ENCODE assay signal across 9 mouse cellular contexts in the genomic region with DNA sequence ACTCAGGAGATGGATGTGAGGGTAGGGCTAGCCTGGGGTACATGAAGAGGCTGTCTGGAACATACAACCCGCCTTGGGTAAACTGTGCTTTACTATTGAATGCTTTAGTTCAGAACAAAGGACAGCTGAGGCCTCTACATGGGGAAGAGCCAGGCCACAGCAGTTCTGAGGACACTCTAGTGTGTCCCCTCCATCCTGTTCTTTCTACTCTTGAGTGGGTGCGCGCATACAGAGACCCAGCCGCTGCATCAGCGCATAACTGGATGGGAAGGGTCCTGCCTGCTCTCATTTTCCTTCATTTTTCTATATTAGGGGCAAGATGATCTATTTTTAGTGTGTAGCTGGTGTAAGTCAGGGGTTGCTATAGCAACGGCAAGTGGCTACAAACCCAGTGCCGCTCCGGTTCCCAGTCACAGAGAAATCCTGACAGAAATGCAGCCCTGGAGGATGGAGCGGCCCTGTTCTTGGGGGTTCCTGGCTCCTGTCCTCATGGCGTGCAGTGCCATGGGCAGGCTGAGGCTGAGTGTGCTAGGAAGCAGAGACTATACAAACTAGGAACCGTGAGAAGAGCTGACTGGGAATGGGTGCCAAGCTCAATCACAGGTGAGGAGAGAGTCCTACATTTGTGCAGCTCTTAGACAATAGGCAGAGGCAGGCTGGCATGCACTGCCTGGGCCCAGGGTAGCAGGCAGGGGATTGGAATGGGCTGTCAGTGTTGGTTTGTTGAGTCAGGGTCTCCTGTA.
DNase-seq lines count a peak whose midpoint lies in the region; ATAC-seq lines count a peak whose summit lies in the region.
"Had no signal": no experiment of that assay in that cellular context is flagged by ENCODE, and none has a peak within 500 bp of the region (broad histone marks: within the 10 kb centered on the region; RNA-seq: fewer than 3 reads in every experiment).

No protein-coding gene starts in this region.

- ATAC-seq in intestine, embryonic 15.5 days, result no peak
- no peak for ATAC-seq in intestine, embryonic 16.5 days
- ATAC-seq in embryonic facial prominence, embryonic 15.5 days (ENCODE audit: insufficient number of reproducible peaks, low FRiP score, low TSS enrichment, low read depth), result 0 out of 2 replicates have a peak, but pooled peaks have one; percentile 17
- ATAC-seq in hindbrain, embryonic 14.5 days (ENCODE audit: low FRiP score), result peak; percentile 73
- peak; percentile 60; the same call in 1 of the 2 replicates for ATAC-seq in midbrain, embryonic 14.5 days (ENCODE audit: low FRiP score, low TSS enrichment)
- no peak for ATAC-seq in activated CD4-positive, CD25-positive, alpha-beta regulatory T cell, adult 4 months

- no peak overlapping the region for H3K9ac ChIP-seq in intestine, embryonic 15.5 days
- no peak overlapping the region for H3K9ac ChIP-seq in intestine, embryonic 16.5 days (ENCODE audit: low read depth, low read length)
- H3K9ac ChIP-seq in embryonic facial prominence, embryonic 15.5 days, result no peak overlapping the region
- H3K9ac ChIP-seq in hindbrain, embryonic 14.5 days, result peak overlapping the region; percentile 48; the same call in 1 of the 2 replicates
- H3K9ac ChIP-seq in midbrain, embryonic 14.5 days (replicated peaks; ENCODE audit: low read length), result peak overlapping the region; percentile 44; the same call in 1 of the 2 replicates

- 0 out of 2 replicates have a peak overlapping the region, but pooled peaks have one; percentile 4 for H3K4me2 ChIP-seq in intestine, embryonic 15.5 days (replicated peaks)
- H3K4me2 ChIP-seq in intestine, embryonic 16.5 days (ENCODE audit: low read depth, low read length), result no peak overlapping the region
- H3K4me2 ChIP-seq in embryonic facial prominence, embryonic 15.5 days (replicated peaks), result no peak overlapping the region
- H3K4me2 ChIP-seq in hindbrain, embryonic 14.5 days (replicated peaks), result peak overlapping the region; percentile 44
- H3K4me2 ChIP-seq in midbrain, embryonic 14.5 days (ENCODE audit: low read length), result peak overlapping the region; percentile 51

- H3K4me3 ChIP-seq in intestine, embryonic 15.5 days (replicated peaks), result no peak overlapping the region
- no peak overlapping the region for H3K4me3 ChIP-seq in intestine, embryonic 16.5 days (ENCODE audit: low read length)
- no peak overlapping the region for H3K4me3 ChIP-seq in embryonic facial prominence, embryonic 15.5 days (replicated peaks)
- peak overlapping the region; percentile 11; the same call in 1 of the 2 replicates for H3K4me3 ChIP-seq in hindbrain, embryonic 14.5 days (replicated peaks; ENCODE audit: low read length)
- peak overlapping the region; percentile 18 for H3K4me3 ChIP-seq in midbrain, embryonic 14.5 days (replicated peaks; ENCODE audit: low read depth, low read length)
- H3K4me3 ChIP-seq: megakaryocyte, embryonic 14.5 days had no signal

- peak overlapping the region; percentile 34; the same call in 1 of the 2 replicates for H3K27ac ChIP-seq in intestine, embryonic 15.5 days
- H3K27ac ChIP-seq in intestine, embryonic 16.5 days (ENCODE audit: low read length), result no peak overlapping the region
- H3K27ac ChIP-seq in embryonic facial prominence, embryonic 15.5 days (replicated peaks), result no peak overlapping the region
- H3K27ac ChIP-seq in hindbrain, embryonic 14.5 days, result peak overlapping the region; percentile 92
- H3K27ac ChIP-seq in midbrain, embryonic 14.5 days (replicated peaks; ENCODE audit: low read depth, low read length), result peak overlapping the region; percentile 92

- no peaks in the 10 kb centered on the region for H3K27me3 ChIP-seq in intestine, embryonic 15.5 days (replicated peaks)
- H3K27me3 ChIP-seq in intestine, embryonic 16.5 days (replicated peaks; ENCODE audit: control insufficient read depth, insufficient read depth, low read length), result no peaks in the 10 kb centered on the region
- no peaks in the 10 kb centered on the region for H3K27me3 ChIP-seq in embryonic facial prominence, embryonic 15.5 days
- H3K27me3 ChIP-seq in hindbrain, embryonic 14.5 days (ENCODE audit: control insufficient read depth, insufficient read depth, low read length), result no peaks in the 10 kb centered on the region
- no peaks in the 10 kb centered on the region for H3K27me3 ChIP-seq in midbrain, embryonic 14.5 days (ENCODE audit: control insufficient read depth, insufficient read depth, low read length)

- H3K9me3 ChIP-seq in intestine, embryonic 15.5 days, result no peaks in the 10 kb centered on the region
- no peaks in the 10 kb centered on the region for H3K9me3 ChIP-seq in intestine, embryonic 16.5 days (ENCODE audit: control insufficient read depth, low read length)
- H3K9me3 ChIP-seq in embryonic facial prominence, embryonic 15.5 days (replicated peaks), result no peaks in the 10 kb centered on the region
- no peaks in the 10 kb centered on the region for H3K9me3 ChIP-seq in hindbrain, embryonic 14.5 days (ENCODE audit: control insufficient read depth, low read length)
- no peaks in the 10 kb centered on the region for H3K9me3 ChIP-seq in midbrain, embryonic 14.5 days (ENCODE audit: control insufficient read depth, low read length)
- H3K9me3 ChIP-seq: megakaryocyte, embryonic 14.5 days had no signal

- H3K4me1 ChIP-seq in intestine, embryonic 15.5 days (replicated peaks), result peaks cover 24% of the 10 kb centered on the region
- H3K4me1 ChIP-seq in intestine, embryonic 16.5 days (ENCODE audit: control insufficient read depth, insufficient read depth, low read length), result peaks cover 26% of the 10 kb centered on the region
- H3K4me1 ChIP-seq in embryonic facial prominence, embryonic 15.5 days, result peaks cover 31% of the 10 kb centered on the region
- peaks cover 22% of the 10 kb centered on the region for H3K4me1 ChIP-seq in hindbrain, embryonic 14.5 days (replicated peaks; ENCODE audit: control insufficient read depth, insufficient read depth, low read length)
- H3K4me1 ChIP-seq in midbrain, embryonic 14.5 days (ENCODE audit: control insufficient read depth, insufficient read depth, low read length), result peaks cover 18% of the 10 kb centered on the region

- 57% methylated on average over 11 of the region's 11 CpGs for WGBS in intestine, embryonic 15.5 days
- 56% methylated on average over 11 of the region's 11 CpGs for WGBS in intestine, embryonic 16.5 days
- WGBS in embryonic facial prominence, embryonic 15.5 days, result 53% methylated on average over 11 of the region's 11 CpGs
- WGBS in hindbrain, embryonic 14.5 days, result 38% methylated on average over 11 of the region's 11 CpGs
- whole genome bisulfite sequencing in midbrain, embryonic 14.5 days, result 53% methylated on average over 11 of the region's 11 CpGs

- H3K36me3 ChIP-seq in intestine, embryonic 15.5 days, result no peaks in the 10 kb centered on the region
- H3K36me3 ChIP-seq in intestine, embryonic 16.5 days (ENCODE audit: control insufficient read depth, insufficient read depth, low read length), result no peaks in the 10 kb centered on the region
- H3K36me3 ChIP-seq in embryonic facial prominence, embryonic 15.5 days, result no peaks in the 10 kb centered on the region
- no peaks in the 10 kb centered on the region for H3K36me3 ChIP-seq in hindbrain, embryonic 14.5 days (replicated peaks; ENCODE audit: control insufficient read depth, insufficient read depth)
- no peaks in the 10 kb centered on the region for H3K36me3 ChIP-seq in midbrain, embryonic 14.5 days (ENCODE audit: control insufficient read depth, insufficient read depth, low read length)

- peak; percentile 68 for DNase-seq in hindbrain, embryonic 14.5 days (ENCODE audit: low spot score)
- peak; percentile 84 for DNase-seq in midbrain, embryonic 14.5 days
- DNase-seq in T-cell, adult 2 months (ENCODE audit: low spot score), result no peak
- DNase-seq in spleen, postnatal 36 days (ENCODE audit: low spot score in 2 of 2), result no peak

Comparison
In these comparisons a context has a peak if more than half of its experiments do, and no peak if none do; other contexts are left out.
1. H3K27ac ChIP-seq: peak in intestine, embryonic 15.5 days (single experiment), hindbrain, embryonic 14.5 days (single experiment) and midbrain, embryonic 14.5 days (single experiment); none in intestine, embryonic 16.5 days (single experiment) and embryonic facial prominence, embryonic 15.5 days (single experiment).
2. H3K4me2 ChIP-seq: peak in intestine, embryonic 15.5 days (single experiment), hindbrain, embryonic 14.5 days (single experiment) and midbrain, embryonic 14.5 days (single experiment); none in intestine, embryonic 16.5 days (single experiment) and embryonic facial prominence, embryonic 15.5 days (single experiment).
3. ATAC-seq: peak in embryonic facial prominence, embryonic 15.5 days (single experiment), hindbrain, embryonic 14.5 days (single experiment) and midbrain, embryonic 14.5 days (single experiment); none in intestine, embryonic 15.5 days (single experiment), intestine, embryonic 16.5 days (single experiment) and activated CD4-positive, CD25-positive, alpha-beta regulatory T cell, adult 4 months (single experiment).
4. H3K4me3 ChIP-seq: peak in hindbrain, embryonic 14.5 days (single experiment) and midbrain, embryonic 14.5 days (single experiment); none in intestine, embryonic 15.5 days (single experiment), intestine, embryonic 16.5 days (single experiment) and embryonic facial prominence, embryonic 15.5 days (single experiment).
5. H3K9ac ChIP-seq: peak in hindbrain, embryonic 14.5 days (single experiment) and midbrain, embryonic 14.5 days (single experiment); none in intestine, embryonic 15.5 days (single experiment), intestine, embryonic 16.5 days (single experiment) and embryonic facial prominence, embryonic 15.5 days (single experiment).
6. DNase-seq: peak in hindbrain, embryonic 14.5 days (single experiment) and midbrain, embryonic 14.5 days (single experiment); none in T-cell, adult 2 months (single experiment) and spleen, postnatal 36 days (0 of 2).